Mouse (Mus musculus) intestine, embryonic 16.5 days (tissue): ENCODE data around the gene Knop1. TPM values are rescaled to one million over a fixed set of nuclear protein-coding genes. Genes with fewer than 3 reads are reported as not detected.
A peak's percentile ranks its signal among the peaks of the same experiment; 100 is the strongest.

Experiments used
- ATAC-seq: fragments of 200-750 bp; cut with Nextera tagmentation; 2 replicates; pipeline ENCODE4 v1.8.0; 2017; ENCODE audit warnings: moderate TSS enrichment, moderate library complexity
- H3K27ac ChIP-seq: fragments of 300-500 bp; sonication (generic); 2 replicates; pipeline ENCODE4 v1.5.1; 2014; ENCODE audit warnings: mild to moderate bottlenecking, low read length
- H3K27me3 ChIP-seq: fragments of 300-500 bp; sonication (generic); replicated peaks from 2 replicates; pipeline ENCODE4 v1.6.1; 2014; ENCODE audit warnings: low read length, control low read depth, mixed read lengths; ENCODE audit not compliant: control insufficient read depth, insufficient read depth
- H3K36me3 ChIP-seq: fragments of 300-500 bp; sonication (generic); 2 replicates; pipeline ENCODE4 v1.6.1; 2014; ENCODE audit warnings: low read length, control low read depth; ENCODE audit not compliant: control insufficient read depth, insufficient read depth
- H3K4me1 ChIP-seq: fragments of 300-500 bp; sonication (generic); 2 replicates; pipeline ENCODE4 v1.6.1; 2014; ENCODE audit warnings: low read length, control low read depth, mixed read lengths; ENCODE audit not compliant: control insufficient read depth, insufficient read depth
- H3K4me2 ChIP-seq: fragments of 300-500 bp; sonication (generic); 2 replicates; pipeline ENCODE4 v1.6.1; 2014; ENCODE audit warnings: low read depth, low read length, control low read depth
- H3K4me3 ChIP-seq: fragments of 300-500 bp; sonication (generic); 2 replicates; pipeline ENCODE4 v1.5.1; 2014; ENCODE audit warnings: mild to moderate bottlenecking, low read length
- H3K9ac ChIP-seq: fragments of 300-500 bp; sonication (generic); 2 replicates; pipeline ENCODE4 v1.6.1; 2014; ENCODE audit warnings: low read depth, low read length
- H3K9me3 ChIP-seq: fragments of 300-500 bp; sonication (generic); 2 replicates; pipeline ENCODE4 v1.6.1; 2016; ENCODE audit warnings: low read length, control low read depth; ENCODE audit not compliant: control insufficient read depth
- WGBS: fragments of 180-500 bp; shearing (Covaris S2); extraction: QIAGEN DNeasy Blood & Tissue Kit; methylation state at CpG from one replicate; pipeline ENCODE4 v1.1.7; 2014; 5-methylcytosine and 5-hydroxymethylcytosine counted together
- polyA plus RNA-seq: library from polyadenylated mRNA; unstranded; fragments of >200 nt; fragmentation: Nextera tagmentation; extraction: Ambion mirVana; gene quantifications from 2 replicates; pipeline ENCODE4 v1.2.1, GENCODE M21; 2015

The Knop1 gene
- polyA plus RNA-seq, 1 experiment from 2014 or later: 77.7 TPM

DNA sequence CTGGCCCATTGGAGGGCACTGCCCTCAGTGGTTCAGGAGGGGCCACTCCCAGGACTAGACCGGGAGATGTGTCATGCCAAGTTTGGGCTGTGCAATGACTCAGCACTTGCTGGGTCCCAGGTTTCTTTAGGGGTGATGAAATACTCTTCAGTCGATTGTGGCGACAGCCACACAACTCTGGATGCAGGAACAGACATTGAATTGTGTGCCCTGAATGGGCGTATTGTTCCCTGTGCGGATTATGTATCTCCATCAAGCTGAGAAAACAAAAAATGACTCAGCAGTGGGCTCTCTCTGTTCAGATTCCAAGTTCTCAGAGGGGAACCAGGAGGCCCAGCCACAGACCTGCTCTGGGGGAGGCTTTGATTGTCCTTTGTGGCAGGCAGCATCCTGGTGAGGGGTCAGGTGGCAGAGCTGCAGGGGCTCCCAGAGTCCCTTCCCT is 28.1 kb downstream of the Knop1 start:
- Histone ChIP-seq H3K4me2 (no peak overlapping the region), H3K27ac (no peak overlapping the region), H3K27me3 (no peaks in the 10 kb centered on the region), H3K36me3 (0 out of 2 replicates have a peak, but pooled peaks cover 8% of the 10 kb centered on the region), H3K9me3 (no peaks in the 10 kb centered on the region), H3K4me1 (no peaks in the 10 kb centered on the region), H3K4me3 (no peak overlapping the region), H3K9ac (no peak overlapping the region)
- ATAC-seq: no peak
- 74% methylated on average over 5 of the region's 5 CpGs for WGBS

DNA sequence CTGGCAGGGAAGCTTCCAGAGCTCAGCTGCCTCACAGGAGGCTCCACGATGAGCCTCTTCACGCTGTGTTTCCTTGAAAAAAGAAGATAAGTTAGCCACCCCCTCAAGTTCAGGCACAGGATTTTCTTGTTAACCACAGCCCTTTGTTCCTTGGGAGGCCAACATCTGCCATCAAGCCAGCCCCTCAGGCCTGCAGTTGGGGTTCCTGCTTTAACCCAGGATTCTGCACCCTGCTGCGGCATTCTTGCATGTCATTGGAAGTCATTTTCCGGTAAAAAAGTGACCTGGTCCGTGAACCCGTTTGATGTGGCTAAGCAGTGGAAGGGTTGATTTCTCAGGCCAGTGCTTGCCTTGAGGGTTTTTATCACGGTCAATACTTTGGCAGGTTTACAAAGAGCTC is 31.6 kb downstream of the Knop1 start:
- no peaks in the 10 kb centered on the region for H3K9me3 ChIP-seq
- ATAC-seq: no peak
- no peak overlapping the region for H3K4me2 ChIP-seq
- no peaks in the 10 kb centered on the region for H3K27me3 ChIP-seq
- H3K4me3 ChIP-seq: no peak overlapping the region
- H3K9ac ChIP-seq: no peak overlapping the region
- 0 out of 2 replicates have a peak, but pooled peaks cover 8% of the 10 kb centered on the region for H3K36me3 ChIP-seq
- H3K4me1 ChIP-seq: no peaks in the 10 kb centered on the region
- WGBS: 69% methylated on average over 7 of the region's 7 CpGs
- H3K27ac ChIP-seq: no peak overlapping the region

DNA sequence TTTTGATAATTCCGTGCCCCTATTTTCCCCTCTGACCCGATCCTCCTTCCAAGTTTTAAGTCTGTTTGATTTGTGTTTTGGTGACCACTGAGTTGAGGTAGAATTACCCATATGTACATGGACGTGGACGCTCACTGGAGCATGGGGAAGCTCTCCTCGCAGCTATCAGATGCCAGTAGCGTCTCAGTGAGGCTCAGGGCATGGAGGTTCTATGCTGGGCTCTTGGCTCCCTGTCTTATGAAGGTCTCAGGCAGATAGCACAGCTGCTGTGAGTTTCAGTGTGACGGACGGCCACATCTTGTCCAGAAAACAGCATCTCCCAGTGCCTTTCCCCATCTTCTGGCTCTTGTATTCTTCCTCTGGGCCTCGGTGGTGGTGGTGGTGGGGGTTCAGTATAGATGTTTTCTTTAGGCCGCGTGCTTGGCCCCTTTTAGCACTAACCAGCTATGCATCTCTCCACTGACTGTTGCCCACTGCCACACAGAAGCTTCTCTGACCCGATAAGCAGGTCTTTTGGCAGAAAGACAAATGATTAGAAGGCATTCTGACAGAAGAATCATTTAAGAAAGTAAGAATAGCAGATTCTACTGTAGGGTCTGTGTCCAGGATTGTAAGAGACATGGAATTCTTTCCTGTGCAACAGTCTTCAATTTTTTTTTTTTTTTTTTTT is 34.0 kb downstream of the Knop1 start:
- 0 out of 2 replicates have a peak, but pooled peaks cover 10% of the 10 kb centered on the region for H3K36me3 ChIP-seq
- H3K9ac ChIP-seq: no peak overlapping the region
- H3K4me3 ChIP-seq: no peak overlapping the region

GRCm38 (mm10) chr7:118821356-118821755 is 34.7 kb downstream of the Knop1 start:
- no peak overlapping the region for H3K4me3 ChIP-seq
- H3K27me3 ChIP-seq: no peaks in the 10 kb centered on the region
- WGBS: 75% methylated on average over 7 of the region's 7 CpGs
- no peak for ATAC-seq
- H3K36me3 ChIP-seq: 0 out of 2 replicates have a peak, but pooled peaks cover 6% of the 10 kb centered on the region
- H3K9ac ChIP-seq: no peak overlapping the region
- H3K27ac ChIP-seq: no peak overlapping the region
- H3K4me1 ChIP-seq: no peaks in the 10 kb centered on the region
- H3K9me3 ChIP-seq: no peaks in the 10 kb centered on the region
- H3K4me2 ChIP-seq: no peak overlapping the region

More for the DNA sequence above, 34.0 kb downstream of the Knop1 start:
- no peaks in the 10 kb centered on the region for H3K9me3 ChIP-seq
- ATAC-seq: no peak
- H3K27ac ChIP-seq: no peak overlapping the region
- no peaks in the 10 kb centered on the region for H3K4me1 ChIP-seq
- H3K27me3 ChIP-seq: no peaks in the 10 kb centered on the region
- 94% methylated on average over 12 of the region's 12 CpGs for WGBS
- H3K4me2 ChIP-seq: no peak overlapping the region

DNA sequence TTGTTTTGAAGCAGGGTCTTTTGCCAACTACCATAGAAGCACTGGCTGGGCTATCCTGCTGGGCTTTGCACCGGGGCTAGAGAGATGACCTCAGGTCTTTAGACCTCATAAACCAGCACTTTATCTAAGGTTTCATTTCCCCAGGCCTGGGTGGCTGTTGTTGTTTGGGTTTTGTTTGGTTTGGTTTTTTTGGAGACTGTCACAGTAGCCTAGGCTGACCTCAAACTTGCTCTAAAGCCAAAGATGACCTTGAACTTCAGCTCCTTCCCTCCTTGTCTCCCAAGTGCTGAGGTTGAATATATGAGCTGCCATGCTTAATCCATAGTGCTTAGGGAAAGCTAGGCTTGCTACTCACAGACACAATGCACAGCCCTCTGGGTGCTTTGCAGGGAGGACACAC is 36.4 kb downstream of the Knop1 start:
- Histone ChIP-seq H3K36me3 (0 out of 2 replicates have a peak, but pooled peaks cover 2% of the 10 kb centered on the region), H3K27me3 (no peaks in the 10 kb centered on the region), H3K27ac (no peak overlapping the region), H3K4me2 (no peak overlapping the region), H3K4me1 (no peaks in the 10 kb centered on the region), H3K9ac (no peak overlapping the region), H3K9me3 (no peaks in the 10 kb centered on the region), H3K4me3 (no peak overlapping the region)
- ATAC-seq: no peak
- 81% methylated on average over 1 of the region's 1 CpGs for WGBS

- Histone ChIP-seq H3K27me3 (no peaks in the 10 kb centered on the region), H3K36me3 (peaks cover 6% of the 10 kb centered on the region; the same call in 1 of the 2 replicates), H3K4me3 (no peak overlapping the region), H3K9ac (no peak overlapping the region), H3K4me2 (no peak overlapping the region), H3K9me3 (no peaks in the 10 kb centered on the region), H3K27ac (no peak overlapping the region), H3K4me1 (no peaks in the 10 kb centered on the region)
- ATAC-seq: no peak
- WGBS: 88% methylated on average over 7 of the region's 7 CpGs
Measured at GRCm38 (mm10) chr7:118817741-118818140, 38.3 kb downstream of the Knop1 start.

DNA sequence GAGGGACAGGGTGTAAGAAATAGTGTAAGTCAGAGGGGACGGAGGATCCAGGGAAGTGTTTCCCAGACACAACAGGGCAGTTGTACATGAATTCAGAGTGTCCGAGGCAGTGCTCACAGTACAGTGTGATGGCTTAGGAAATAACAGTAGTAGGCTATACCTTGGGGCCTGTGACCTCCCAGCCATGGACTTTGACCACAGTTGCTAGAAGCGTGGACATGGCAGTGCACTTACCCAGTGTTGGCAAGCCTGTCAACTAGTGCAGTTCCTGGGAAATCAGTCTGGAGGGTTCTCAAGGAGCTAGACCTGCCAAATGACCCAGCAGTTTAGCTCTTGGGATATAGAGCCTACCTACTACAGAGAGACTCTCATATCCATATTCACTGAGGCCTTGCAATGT is 39.8 kb downstream of the Knop1 start:
- H3K9ac ChIP-seq: no peak overlapping the region
- H3K27ac ChIP-seq: no peak overlapping the region
- 97% methylated on average over 3 of the region's 3 CpGs for WGBS
- no peaks in the 10 kb centered on the region for H3K9me3 ChIP-seq
- no peaks in the 10 kb centered on the region for H3K4me1 ChIP-seq
- H3K27me3 ChIP-seq: no peaks in the 10 kb centered on the region
- no peak overlapping the region for H3K4me2 ChIP-seq
- H3K4me3 ChIP-seq: no peak overlapping the region
- ATAC-seq: peak; percentile 48; the same call in 1 of the 2 replicates
- H3K36me3 ChIP-seq: peaks cover 6% of the 10 kb centered on the region; the same call in 1 of the 2 replicates

DNA sequence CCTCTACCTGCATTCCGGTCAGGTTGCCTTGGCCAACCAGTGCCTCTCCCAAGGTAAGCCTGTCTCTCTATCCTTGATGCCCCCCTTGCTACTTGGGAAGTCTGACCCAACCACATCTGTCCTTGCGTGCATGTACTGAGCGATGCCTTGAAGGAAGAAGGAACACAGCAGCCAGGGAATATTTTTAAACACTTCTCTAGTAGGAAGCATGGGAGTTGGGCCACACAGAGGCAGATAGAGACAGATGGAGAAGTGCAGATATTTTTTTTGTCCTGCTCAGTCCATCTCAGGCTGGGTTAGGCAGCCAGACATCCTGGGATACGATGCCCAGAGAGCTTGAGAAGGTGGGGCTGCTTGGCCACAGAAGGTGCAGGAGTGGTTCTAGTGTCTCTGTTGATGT is 42.5 kb downstream of the Knop1 start:
- WGBS: 92% methylated on average over 4 of the region's 4 CpGs
- peaks cover 9% of the 10 kb centered on the region; the same call in 1 of the 2 replicates for H3K36me3 ChIP-seq
- ATAC-seq: no peak

GRCm38 (mm10) chr7:118811407-118812106 is 44.5 kb downstream of the Knop1 start:
- no peak overlapping the region for H3K27ac ChIP-seq
- H3K4me2 ChIP-seq: no peak overlapping the region
- H3K4me1 ChIP-seq: no peaks in the 10 kb centered on the region; the same call in 1 of the 2 replicates
- no peaks in the 10 kb centered on the region for H3K9me3 ChIP-seq
- no peak overlapping the region for H3K9ac ChIP-seq
- 73% methylated on average over 12 of the region's 12 CpGs for WGBS
- no peak overlapping the region for H3K4me3 ChIP-seq
- no peaks in the 10 kb centered on the region for H3K27me3 ChIP-seq
- peaks cover 7% of the 10 kb centered on the region; the same call in 1 of the 2 replicates for H3K36me3 ChIP-seq
- no peak for ATAC-seq

More for the DNA sequence above, 42.5 kb downstream of the Knop1 start:
- H3K4me3 ChIP-seq: no peak overlapping the region
- H3K27me3 ChIP-seq: no peaks in the 10 kb centered on the region
- no peak overlapping the region for H3K27ac ChIP-seq
- H3K9ac ChIP-seq: no peak overlapping the region
- H3K4me1 ChIP-seq: no peaks in the 10 kb centered on the region
- H3K9me3 ChIP-seq: no peaks in the 10 kb centered on the region
- H3K4me2 ChIP-seq: no peak overlapping the region
